Mouse (Mus musculus) layer of hippocampus, postnatal 10 days (tissue): Measurements from ENCODE around the gene Dyrk3. TPM values are rescaled to one million over a fixed set of nuclear protein-coding genes. Genes with fewer than 3 reads are reported as not detected.

Experiments
- DNase-seq, 2 experiments: peaks; one replicate each; pipeline ENCODE4 v3.0.0; 2021; ENCODE audit warnings: low spot score in 2 of 2
- total RNA-seq, 2 experiments: library from RNA; stranded (reverse); gene quantifications; 2 replicates each; pipeline ENCODE4 v1.2.3; 2021

Gene Dyrk3
- total RNA-seq, 2 experiments from 2014 or later, result 14.0 to 15.3 TPM

DNA sequence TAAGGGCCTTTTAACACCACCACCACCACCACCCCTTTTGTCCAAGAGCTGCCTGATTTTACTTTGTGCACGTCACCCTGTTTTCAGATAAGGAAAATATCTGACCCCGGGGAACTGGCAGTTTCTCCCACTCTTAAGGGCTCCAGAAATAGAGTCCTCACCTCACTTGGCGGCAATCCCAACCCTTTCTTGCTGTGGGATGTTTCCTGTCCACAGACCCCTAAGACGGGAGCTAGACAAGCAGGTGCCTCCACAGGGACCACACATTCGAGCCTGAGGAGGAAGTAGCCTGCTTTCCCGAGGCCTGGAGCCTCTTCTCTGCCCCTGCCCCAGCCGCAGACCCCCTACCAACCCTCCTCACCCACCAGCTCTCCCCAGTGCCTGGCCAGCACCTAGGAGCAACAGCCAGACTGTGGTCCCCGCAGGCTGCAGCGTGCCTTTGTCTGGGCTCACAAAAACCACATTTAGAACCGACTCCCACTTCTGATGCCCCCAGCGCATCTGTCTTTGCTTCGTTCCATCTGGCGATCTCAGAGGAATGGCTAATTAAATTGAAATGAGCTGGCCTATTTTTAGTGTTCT lies 21.6 kb downstream of the Dyrk3 start:
- peak; percentile 41 to 64 for DNase-seq

DNA sequence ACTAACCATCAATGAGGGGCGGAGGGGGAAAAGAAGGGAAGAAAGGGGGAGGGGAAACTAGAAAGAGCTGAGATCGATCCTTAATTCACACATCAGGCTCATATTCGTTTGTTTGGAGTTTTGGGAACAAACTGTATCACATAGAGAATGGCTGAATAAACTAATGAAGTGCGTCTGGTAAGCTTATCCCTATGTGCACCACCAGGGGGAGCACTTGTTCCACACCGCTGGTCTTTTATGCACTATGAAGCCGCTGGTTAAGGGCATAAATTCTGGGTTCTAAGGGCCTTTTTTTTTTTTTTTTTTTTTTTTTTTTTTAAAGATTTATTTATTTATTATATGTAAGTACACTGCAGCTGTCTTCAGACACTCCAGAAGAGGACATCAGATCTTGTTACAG lies 22.2 kb downstream of the Dyrk3 start:
- peak; percentile 74 to 81 for DNase-seq

DNA sequence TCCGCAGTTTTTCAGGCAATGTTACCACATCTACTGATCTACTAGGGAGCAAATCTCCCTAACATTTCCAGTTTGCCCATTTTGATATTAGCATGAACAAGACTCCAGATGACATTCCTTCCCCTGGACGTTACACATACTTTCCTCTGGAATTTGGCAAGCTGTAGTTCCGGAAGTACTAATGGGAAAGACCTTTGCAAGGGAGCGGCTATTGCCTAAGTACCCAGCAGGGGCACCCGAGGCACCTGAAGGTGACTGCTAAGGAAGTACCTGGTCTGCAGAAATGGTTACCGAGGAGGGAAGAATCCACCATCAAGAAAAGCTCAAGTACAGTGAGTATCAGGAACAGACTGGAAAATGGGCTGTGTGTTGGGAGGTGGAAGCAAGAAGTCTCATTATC lies 25.6 kb downstream of the Dyrk3 start:
- no peak for DNase-seq

DNA sequence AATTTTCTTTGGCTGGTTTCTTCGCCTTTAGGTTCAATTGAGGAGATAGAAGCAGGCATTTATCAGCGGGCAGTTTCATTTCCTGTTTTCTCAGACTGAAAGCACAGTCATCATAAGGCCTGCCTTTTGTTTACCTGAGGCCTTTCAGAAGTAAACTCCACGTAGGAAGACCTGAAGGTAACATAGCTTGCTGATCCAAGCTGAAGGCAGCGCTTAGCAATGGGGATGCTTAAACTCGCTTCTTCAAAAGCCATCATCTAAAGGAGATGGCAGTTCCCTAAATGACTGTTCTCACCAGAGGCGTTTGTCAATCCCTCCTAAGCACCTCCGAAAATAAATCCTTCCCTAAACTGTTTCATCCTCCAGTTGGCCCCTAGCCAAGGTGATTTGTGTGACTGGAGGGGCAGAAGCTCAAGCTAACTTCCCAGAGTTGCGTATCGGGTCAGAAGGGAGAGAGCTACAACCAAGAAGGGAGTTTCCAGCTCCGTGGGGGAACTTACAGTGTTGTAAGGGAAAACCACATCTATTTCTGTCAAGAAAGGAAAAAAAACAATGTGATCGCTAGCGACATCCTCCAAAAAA lies 27.5 kb downstream of the Dyrk3 start:
- DNase-seq, result no peak

DNA sequence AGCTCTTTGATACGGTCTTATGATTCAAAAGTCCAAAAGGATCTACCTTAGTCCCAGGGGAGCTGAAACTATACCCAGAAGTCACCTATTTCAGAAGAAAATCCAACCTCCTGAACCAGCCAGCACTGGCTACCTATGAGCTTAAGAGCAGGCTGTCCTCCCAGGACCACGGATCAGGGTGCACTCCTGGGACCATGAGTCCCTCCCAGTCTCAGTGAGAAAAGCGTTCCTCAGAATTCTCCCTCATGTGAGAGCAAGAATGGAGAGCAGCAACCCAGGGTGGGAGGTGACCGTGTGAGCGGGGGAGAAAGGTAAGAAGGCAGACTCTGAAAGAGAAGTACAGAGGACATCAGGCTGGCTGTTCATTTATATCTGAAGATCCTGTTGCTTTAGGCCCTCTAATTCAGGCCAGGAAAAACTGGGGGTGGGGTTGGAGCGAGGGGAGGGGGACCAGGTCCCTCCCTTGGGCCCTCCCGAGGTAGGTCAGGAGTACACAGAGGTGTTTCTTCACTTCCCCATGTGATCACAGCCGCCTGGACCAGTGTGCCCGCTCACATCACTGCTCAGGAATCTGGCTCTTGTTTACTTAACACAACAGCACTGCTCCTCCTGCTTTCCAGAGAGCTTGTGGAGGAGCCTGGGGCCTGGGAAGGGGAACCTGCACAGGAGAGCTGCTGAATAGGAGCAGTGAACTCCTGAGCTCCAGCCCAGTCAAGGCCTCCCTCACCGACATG lies 30.4 kb downstream of the Dyrk3 start:
- no peak for DNase-seq

DNA sequence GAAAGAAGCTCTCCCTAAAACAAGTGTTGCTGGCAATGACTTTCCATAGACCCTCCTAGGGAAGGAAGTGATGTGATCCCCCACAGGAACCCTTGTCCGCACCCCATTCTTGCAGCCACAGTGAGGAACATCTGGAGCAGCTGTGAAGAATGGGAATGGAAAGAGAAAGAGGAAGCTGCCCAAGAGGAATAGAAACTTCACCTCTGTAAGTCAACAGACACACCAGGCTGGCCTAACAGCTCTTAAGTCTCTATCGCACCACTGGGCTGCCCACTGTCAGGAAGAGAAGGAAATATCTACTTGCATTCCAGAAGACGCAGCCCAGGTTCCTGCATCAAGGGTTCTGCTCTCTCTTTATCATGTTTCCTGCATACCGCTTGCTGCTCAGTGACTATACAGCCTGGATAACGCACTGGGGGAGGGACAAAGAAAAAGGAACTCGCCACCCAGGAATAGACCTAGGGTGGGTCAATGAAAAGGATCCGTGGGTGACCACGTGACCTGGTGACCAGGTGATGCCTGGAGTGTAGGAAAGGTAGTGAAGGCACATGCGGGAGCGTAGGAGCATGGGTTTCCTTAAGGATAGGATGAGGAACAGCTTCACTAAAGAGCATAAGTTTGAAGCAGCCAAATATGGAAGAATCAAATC lies 34.2 kb downstream of the Dyrk3 start:
- DNase-seq, result no peak

DNA sequence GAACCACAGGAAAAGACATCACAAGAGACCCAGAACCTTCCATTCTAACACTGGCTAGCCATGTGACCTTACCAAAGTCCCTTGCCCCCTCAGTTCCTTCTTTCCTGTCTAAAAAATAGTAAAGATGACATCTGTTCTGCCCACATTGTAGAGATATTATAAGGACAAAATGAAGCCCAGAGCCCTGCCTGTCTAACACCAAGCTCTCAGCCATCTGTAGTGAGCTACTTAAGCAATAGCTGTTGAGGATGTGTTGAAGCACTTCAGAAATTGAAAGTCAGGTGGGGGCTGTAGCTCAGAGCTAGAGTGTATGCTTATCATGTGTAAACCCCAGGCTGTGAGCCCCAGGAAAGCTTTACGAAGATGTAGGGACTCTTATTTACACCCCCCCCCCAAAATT lies 37.3 kb downstream of the Dyrk3 start:
- no peak for DNase-seq

DNA sequence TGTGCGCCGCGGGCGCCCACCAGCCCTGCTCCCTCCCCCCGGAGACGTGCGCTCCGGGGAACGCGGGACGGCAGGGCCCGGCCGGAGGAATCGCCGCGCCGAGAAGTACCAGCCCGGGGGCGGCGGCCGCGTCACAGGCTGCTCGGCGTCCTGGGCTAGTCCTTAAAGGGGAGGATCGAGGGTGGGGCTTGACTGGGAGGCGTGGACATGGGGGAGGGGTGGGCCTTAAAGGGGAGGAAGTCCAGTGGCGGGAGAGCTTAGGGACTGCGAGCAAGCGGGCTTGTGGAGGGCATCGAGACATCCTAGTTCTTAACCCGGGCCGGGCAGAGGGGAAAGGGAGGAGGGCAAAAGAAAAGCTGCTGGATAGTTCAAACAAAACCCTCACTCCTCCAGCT lies 40.4 kb downstream of the Dyrk3 start, which contains the start of gene Mapkapk2:
TSS of gene Mapkapk2 (minus strand) at position 127 of the 395 bp plus-strand sequence.
- DNase-seq, result peak; percentile 86 to 92

DNA sequence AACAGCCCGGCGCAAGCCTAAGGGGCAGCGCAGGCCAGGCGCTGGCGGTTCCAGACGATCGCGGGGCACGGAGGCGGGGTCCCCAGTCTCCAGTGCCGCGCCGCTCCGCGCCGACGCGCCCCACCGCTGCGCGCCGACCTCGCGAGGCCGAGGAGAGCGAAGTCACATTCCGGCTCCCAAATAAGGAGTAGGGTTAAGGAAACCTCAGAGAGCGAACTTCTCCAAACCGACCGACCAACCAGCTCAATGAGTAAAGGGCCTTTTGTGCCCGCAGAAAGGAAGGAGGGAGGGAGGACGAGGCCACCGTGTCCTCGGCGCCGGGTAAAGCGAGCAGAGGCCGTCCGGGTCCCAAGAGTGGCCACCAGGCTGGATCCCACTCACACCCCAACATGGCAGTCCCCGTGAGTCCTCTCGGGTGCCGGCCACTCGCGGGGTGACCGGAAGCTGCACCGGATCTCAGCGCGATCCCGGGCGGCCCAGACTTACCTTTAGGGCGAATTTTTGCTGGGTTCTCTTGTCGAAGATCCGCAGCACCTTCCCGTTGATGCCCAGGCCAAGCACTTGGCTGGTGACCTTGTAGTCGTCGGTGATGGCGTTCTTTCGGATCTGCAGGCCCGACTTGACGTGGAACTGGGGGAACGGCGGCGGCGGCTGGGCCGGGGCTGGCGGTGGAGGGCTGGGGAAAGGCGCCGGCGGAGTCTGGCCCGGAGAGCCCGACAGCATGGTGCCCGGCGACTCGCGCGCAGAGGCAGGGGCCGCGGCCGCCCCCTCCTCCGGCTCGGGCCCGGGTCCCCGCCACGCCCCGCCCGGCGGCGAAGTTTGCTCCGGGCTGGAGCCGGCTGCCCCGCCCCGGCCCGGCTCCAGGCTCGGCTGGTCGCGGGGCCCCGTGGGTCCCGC lies 41.1 kb downstream of the Dyrk3 start:
- DNase-seq, result peak; percentile 51 to 60

DNA sequence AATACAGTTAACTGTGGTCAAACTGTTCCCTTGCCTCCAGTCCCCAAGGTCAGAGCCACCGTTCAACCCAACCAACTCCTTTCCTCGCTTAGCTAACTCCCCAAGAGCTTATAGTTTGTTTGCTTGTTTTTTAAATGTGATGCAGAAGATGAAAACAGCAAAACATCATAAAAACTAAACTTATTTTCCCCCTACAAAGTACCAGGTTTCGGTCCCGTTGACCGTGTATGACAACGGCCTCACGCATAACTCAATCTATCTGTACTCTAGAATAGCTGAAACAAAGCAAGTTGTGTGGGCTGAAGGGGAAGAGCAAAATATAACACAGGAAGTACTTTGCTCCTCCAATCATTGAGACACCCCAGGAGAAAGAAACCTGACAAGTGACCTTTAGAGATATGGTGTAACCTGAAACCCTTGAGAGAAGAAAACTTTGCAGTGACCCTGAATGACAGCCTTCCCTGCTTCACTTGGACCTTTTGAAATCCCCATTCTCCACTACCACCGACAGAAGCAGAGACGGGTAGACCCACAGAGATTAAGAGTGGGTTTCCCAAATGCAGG lies 41.9 kb downstream of the Dyrk3 start:
- DNase-seq, result no peak

DNA sequence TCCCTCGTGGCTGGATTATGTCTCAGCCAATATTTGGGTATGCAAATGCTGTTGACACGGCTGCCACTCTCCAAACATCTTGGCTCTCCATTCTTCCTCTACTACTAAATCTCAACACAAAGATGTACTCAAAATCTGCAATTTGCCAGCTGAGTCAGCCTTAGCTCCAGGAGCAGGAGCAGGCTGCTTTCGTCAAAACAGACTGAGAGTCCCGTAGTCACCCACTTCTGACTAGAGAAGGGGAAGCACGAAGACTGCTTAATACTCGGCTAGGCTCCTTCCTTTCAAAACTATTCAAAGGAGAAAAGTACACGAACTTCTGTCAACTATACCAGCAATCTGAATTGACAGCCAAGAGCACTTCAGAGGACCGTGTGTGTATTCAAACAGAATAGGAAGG lies 42.6 kb downstream of the Dyrk3 start:
- no peak for DNase-seq

DNA sequence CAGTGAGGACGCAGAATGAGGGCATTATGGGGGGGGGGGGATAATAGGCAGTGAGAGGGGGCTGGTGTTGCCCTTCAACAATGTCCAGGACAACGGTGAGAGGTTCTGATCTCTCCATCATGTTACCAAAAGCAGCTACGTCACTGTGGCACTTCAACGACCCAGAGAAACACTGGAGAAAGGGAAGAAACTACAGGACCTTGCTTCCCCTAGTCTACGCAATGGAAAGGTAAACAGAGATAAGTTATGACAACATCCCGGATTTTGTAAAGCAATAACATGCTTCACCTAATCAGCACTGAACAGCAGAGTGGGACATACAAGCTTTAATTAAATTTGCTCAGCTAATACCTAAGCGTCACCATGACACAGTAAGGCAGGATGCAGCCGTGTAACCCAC lies 44.3 kb downstream of the Dyrk3 start:
- no peak for DNase-seq

DNA sequence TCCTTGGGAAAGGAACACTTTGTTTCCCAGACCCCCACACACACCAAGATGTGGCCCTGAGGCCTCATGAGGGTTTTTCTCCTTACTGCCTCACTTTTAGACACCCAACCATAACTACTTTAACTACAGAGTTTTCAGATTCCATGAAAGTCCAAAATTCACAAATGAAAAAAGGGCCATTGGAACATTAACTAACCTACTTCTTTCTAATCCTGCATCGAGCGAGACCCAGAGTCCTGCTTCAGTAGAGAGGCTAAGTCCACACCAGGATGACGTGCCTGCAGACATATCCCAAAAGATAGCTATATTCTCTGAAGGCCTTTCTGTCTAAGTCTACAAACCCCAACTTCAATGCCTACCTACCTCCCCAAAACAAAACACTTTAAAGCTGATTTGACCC lies 45.3 kb downstream of the Dyrk3 start:
- no peak for DNase-seq

DNA sequence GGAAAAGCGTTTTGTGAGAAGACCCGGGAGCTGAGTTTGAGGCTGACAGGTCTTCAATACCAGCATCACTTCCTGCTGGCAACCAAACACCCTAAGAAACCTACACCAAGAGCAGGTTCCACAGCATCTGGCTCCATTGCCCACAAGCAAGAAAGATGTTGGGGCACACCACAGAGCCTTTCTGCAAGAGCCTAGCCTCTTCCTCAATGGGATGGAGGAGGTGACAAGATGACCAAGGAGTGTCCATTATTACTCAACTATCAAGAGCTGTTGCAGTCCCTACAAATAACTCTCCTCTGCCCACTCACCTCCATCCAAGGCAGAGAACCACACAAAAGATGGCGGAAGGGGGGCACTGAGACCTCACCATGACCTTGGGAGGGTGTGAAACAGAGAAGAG lies 46.0 kb downstream of the Dyrk3 start:
- DNase-seq, result no peak

DNA sequence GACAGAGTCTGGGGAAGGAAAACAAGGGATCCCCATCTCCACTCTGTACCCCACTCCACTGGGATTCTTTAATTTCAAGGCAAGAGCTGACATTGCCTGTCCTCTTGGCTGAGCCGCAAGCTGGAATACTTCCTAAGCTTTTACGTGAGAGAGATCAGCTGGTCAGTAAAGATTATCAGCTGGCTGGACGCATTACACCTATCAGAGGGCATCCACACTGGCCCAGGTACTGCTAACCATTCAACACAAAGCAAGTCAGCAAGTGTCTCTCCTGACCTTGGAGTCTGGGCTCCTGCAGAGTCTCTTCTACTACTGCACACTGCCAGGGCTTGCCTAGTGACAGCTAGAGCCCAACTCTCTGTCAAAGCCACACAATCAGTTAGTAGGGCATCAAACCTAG lies 46.7 kb downstream of the Dyrk3 start:
- no peak for DNase-seq

DNA sequence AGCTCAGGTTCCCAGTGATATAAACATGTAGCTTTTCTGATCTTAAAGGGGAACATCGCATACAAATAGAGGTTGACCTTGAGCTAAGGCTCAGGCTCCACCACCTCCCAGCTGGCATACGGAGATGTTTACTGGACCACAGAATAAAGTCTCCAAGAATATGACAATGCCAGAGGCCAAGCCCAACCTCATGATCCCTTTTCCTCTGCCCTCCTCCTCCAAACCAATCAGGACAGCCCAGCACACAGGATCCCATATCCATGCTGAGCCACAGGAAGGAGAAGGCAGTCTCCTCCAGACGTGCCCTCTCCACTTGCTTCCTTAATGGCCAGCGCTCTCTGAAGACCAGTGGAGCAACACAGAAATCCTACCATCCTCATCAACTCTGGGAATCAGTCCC lies 47.3 kb downstream of the Dyrk3 start:
- no peak for DNase-seq

DNA sequence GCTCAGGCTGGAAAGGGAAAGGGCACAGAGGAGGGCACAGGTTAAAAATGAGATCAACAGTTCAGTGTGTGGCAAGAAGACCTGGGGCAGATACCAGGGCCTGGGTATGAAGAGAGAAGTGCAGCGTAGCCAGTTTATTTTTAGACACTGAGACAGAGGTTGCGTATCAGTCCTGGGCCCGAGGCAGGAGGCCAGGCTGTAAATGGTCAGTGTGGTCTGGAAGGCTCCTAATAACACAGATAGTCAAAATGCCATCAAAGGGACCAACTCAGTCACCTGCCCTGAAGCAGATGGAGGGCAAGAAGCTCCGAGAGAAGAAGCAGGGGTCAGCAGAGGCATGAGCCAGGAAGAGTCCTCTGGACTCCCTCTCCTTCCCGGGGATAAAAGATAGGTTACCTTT lies 47.9 kb downstream of the Dyrk3 start:
- DNase-seq, result no peak

DNA sequence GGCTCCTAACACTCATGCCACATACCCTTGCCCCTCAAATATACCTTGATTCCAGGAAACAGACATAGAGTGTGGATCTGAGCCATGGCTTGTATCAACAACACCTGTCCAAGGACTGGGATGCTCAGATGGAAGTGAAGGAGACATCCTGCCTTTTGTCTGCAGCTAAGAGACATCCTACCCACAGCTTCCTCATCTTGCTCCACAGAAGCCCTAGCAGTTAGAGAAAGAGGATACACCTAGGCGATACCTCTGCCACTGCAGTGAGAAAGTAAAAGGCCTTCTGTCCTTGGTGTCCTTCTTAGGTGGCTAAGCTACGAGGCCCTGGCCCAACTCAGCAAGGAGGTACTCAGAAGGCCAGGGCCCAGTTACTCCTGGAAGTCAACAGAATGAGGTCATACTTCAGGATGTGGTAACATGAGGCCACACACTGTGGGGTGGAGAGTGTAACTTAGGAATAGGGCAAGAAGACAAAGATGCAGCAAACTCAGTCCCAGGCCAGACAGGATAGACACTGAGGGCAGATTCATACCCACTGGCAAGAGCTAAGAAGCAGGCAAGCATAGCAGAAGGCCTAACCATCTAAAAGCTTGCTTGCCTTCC lies 48.5 kb downstream of the Dyrk3 start:
- DNase-seq, result no peak

DNA sequence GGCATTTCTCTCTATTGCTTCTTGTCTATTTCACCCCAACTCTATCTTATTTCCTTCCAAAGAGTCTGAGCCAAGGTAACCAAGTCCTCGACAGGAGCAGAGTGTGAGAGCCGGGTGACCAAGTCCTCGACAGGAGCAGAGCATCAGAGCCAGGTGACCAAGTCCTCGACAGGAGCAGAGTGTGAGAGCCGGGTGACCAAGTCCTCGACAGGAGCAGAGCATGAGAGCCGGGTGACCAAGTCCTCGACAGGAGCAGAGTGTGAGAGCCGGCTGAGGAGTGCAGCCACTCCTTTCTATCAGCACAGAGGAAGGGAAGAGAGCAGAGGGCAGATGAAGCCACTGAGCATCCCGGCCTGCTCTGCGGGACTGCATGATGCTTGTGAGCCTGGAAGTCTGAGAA lies 49.6 kb downstream of the Dyrk3 start:
- DNase-seq, result no peak

DNA sequence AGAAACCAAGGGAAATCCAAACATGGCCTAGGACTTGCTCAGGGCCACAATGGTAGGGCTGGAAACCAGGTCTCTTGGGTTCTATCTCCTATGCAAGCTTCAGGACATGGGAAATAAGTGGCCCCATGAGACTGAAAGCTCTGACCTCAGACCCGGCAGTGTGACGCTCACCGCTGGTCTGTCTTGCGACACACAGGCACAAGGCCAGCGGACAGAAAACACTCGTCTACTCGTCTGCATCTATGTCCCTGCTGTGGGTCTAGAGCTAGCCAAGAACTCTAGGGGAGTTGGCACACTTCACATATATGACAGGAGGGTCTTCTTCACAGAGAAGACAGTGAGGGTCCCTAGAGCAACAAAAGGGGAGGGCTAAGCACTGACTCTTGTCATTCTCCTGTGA lies 51.2 kb downstream of the Dyrk3 start:
- no peak for DNase-seq
